Mouse (Mus musculus) olfactory bulb, adult 2 months (tissue): ENCODE measurements around the gene Gm11559.

Source experiments
- CTCF ChIP-seq: fragments of 200-500 bp; IDR thresholded peaks from 2 replicates; pipeline ENCODE4 v1.5.1; 2012; ENCODE audit warnings: low read depth, mild to moderate bottlenecking, low read length, moderate library complexity; ENCODE audit not compliant: insufficient read depth
- POLR2A ChIP-seq: fragments of 200-500 bp; IDR thresholded peaks from 2 replicates; pipeline ENCODE4 v1.6.1; 2012; ENCODE audit warnings: mild to moderate bottlenecking, low read depth, low read length, moderate library complexity; ENCODE audit not compliant: insufficient read depth

- no peak for TF ChIP-seq POLR2A
- no peak for TF ChIP-seq CTCF
These were observed 50.2 kb downstream of the Gm11559 start, which contains the start of gene Gm11565 for GRCm38 (mm10) chr11:99914451-99914850.
